31 mouse cellular contexts compared by ENCODE assay signal in the genomic region with DNA sequence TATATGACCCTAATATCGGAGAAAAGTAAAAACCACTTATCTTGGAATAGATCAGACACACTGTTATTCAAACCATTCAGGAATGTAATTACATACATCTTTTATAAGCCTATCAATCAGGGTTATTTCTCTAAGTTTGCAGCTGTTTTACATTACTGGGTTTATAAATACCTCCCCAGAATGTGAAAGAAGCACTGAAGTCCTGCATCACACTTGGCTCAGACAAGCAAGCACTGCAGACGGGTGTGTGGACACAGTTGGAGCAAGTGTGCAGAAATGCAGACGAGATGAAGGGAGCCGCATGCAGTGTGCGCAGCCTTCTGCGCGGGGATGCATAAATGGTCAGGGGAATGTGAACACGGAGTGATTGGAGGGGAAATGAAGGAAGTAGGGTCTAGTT.
A peak's percentile ranks its signal among the peaks of the same experiment; 100 is the strongest.
DNase-seq lines count a peak whose midpoint lies in the region; ATAC-seq and TF ChIP-seq lines count a peak whose summit lies in the region.
"Had no signal": no experiment of that assay in that cellular context is flagged by ENCODE, and none has a peak within 500 bp of the region (broad histone marks: within the 10 kb centered on the region; RNA-seq: fewer than 3 reads in every experiment).

No protein-coding gene starts in this region.

- TF ChIP-seq POLR2A in limb, embryonic 14.5 days (IDR thresholded peaks at IDR 0.05; ENCODE audit: borderline replicate concordance, extremely low read depth, insufficient read depth, insufficient read length): no peak

- no peaks in the 10 kb centered on the region; the same call in 1 of the 2 replicates for H3K4me1 ChIP-seq in forebrain, embryonic 14.5 days (ENCODE audit: control insufficient read depth, insufficient read depth, low read length)
- peaks cover 4% of the 10 kb centered on the region for H3K4me1 ChIP-seq in forebrain, embryonic 16.5 days (replicated peaks; ENCODE audit: control insufficient read depth, insufficient read depth, low read length)
- H3K4me1 ChIP-seq in kidney, postnatal 0 days (replicated peaks; ENCODE audit: insufficient read depth, low read length): no peaks in the 10 kb centered on the region
- H3K4me1 ChIP-seq in kidney, embryonic 14.5 days (ENCODE audit: control insufficient read depth, insufficient read depth, low read length): no peaks in the 10 kb centered on the region
- peaks cover 3% of the 10 kb centered on the region for H3K4me1 ChIP-seq in limb, embryonic 14.5 days (ENCODE audit: control insufficient read depth, insufficient read depth, low read length)
- no peaks in the 10 kb centered on the region for H3K4me1 ChIP-seq in liver, postnatal 0 days (ENCODE audit: insufficient read depth)
- H3K4me1 ChIP-seq: heart, embryonic 15.5 days; intestine, embryonic 15.5 days had no signal

- H3K4me3 ChIP-seq in forebrain, embryonic 14.5 days (ENCODE audit: low read depth, low read length): no peak overlapping the region
- no peak overlapping the region for H3K4me3 ChIP-seq in forebrain, embryonic 16.5 days (replicated peaks; ENCODE audit: low read length)
- H3K4me3 ChIP-seq in kidney, postnatal 0 days (replicated peaks; ENCODE audit: low read depth, low read length): no peak overlapping the region
- no peak overlapping the region for H3K4me3 ChIP-seq in kidney, embryonic 14.5 days (ENCODE audit: low read length)
- H3K4me3 ChIP-seq in limb, embryonic 14.5 days (replicated peaks; ENCODE audit: low read length): no peak overlapping the region
- no peak overlapping the region for H3K4me3 ChIP-seq in liver, postnatal 0 days (ENCODE audit: low read depth, low read length)
- H3K4me3 ChIP-seq: embryonic facial prominence, embryonic 12.5 days; erythroblast, embryonic 14.5 days; forebrain, embryonic 12.5 days; heart, embryonic 12.5 days; heart, embryonic 15.5 days; hindbrain, embryonic 10.5 days; hindbrain, embryonic 13.5 days; intestine, embryonic 15.5 days had no signal

- DNase-seq in forebrain, embryonic 14.5 days (ENCODE audit: low spot score): peak; percentile 14
- DNase-seq in kidney, postnatal 0 days (ENCODE audit: low spot score): peak; percentile 19
- peak; percentile 50 for DNase-seq in NIH3T3 (ENCODE audit: low read depth)
- peak; percentile 26 for DNase-seq in limb, embryonic 14.5 days (ENCODE audit: low spot score)
- DNase-seq in liver, postnatal 0 days: no peak
- DNase-seq: adrenal gland, adult 2 months; adrenal gland, postnatal 14 days; B cell, adult 2 months; cerebellum, adult 11-12 months; cerebellum, adult 8-10 months; cerebellum, postnatal 10 days; cerebellum, postnatal 36 days; embryo, embryonic 11 days; forebrain, postnatal 0 days; gastrocnemius, postnatal 10 days; gastrocnemius, postnatal 36 days; heart, postnatal 10 days; heart, postnatal 36 days had no signal

- H3K9ac ChIP-seq in forebrain, embryonic 14.5 days (ENCODE audit: low read length): no peak overlapping the region
- no peak overlapping the region for H3K9ac ChIP-seq in forebrain, embryonic 16.5 days (replicated peaks; ENCODE audit: low read depth, low read length)
- no peak overlapping the region for H3K9ac ChIP-seq in kidney, postnatal 0 days (ENCODE audit: low read depth, low read length)
- no peak overlapping the region for H3K9ac ChIP-seq in kidney, embryonic 14.5 days (ENCODE audit: low read depth, low read length)
- H3K9ac ChIP-seq in limb, embryonic 14.5 days (ENCODE audit: low read depth, low read length, severe bottlenecking): no peak overlapping the region
- H3K9ac ChIP-seq in liver, postnatal 0 days (replicated peaks): no peak overlapping the region
- H3K9ac ChIP-seq: embryonic facial prominence, embryonic 12.5 days; forebrain, embryonic 12.5 days; forebrain, postnatal 0 days; heart, embryonic 12.5 days; heart, embryonic 15.5 days; hindbrain, embryonic 13.5 days; intestine, embryonic 15.5 days had no signal

- TF ChIP-seq EP300 in liver, postnatal 0 days (IDR thresholded peaks at IDR 0.05; ENCODE audit: low read depth): no peak

- ATAC-seq in forebrain, embryonic 14.5 days: no peak
- no peak for ATAC-seq in forebrain, embryonic 16.5 days
- ATAC-seq in kidney, postnatal 0 days (replicated peaks; ENCODE audit: low FRiP score, low read depth): no peak
- ATAC-seq in kidney, embryonic 14.5 days (ENCODE audit: low FRiP score, low TSS enrichment): no peak
- ATAC-seq in limb, embryonic 14.5 days (ENCODE audit: low FRiP score, low read depth): no peak; the same call in 1 of the 2 replicates
- ATAC-seq in liver, postnatal 0 days: no peak
- ATAC-seq: forebrain, postnatal 0 days; hindbrain, embryonic 16.5 days; intestine, embryonic 15.5 days had no signal

- 81% methylated on average over 8 of the region's 8 CpGs for WGBS in forebrain, embryonic 14.5 days
- WGBS in forebrain, embryonic 16.5 days: 81% methylated on average over 8 of the region's 8 CpGs
- 77% methylated on average over 8 of the region's 8 CpGs for WGBS in kidney, postnatal 0 days
- WGBS in kidney, embryonic 14.5 days: 85% methylated on average over 8 of the region's 8 CpGs
- WGBS in limb, embryonic 14.5 days: 50% methylated on average over 8 of the region's 8 CpGs
- WGBS in liver, postnatal 0 days (ENCODE audit: insufficient replicate concordance): 90% methylated on average over 8 of the region's 8 CpGs

- no peak overlapping the region for H3K4me2 ChIP-seq in forebrain, embryonic 14.5 days (ENCODE audit: low read length)
- no peak overlapping the region for H3K4me2 ChIP-seq in forebrain, embryonic 16.5 days (ENCODE audit: low read length)
- no peak overlapping the region for H3K4me2 ChIP-seq in kidney, postnatal 0 days (ENCODE audit: low read length)
- no peak overlapping the region for H3K4me2 ChIP-seq in kidney, embryonic 14.5 days (replicated peaks; ENCODE audit: low read depth, low read length)
- no peak overlapping the region for H3K4me2 ChIP-seq in limb, embryonic 14.5 days (replicated peaks; ENCODE audit: low read depth, low read length, severe bottlenecking)
- no peak overlapping the region for H3K4me2 ChIP-seq in liver, postnatal 0 days (ENCODE audit: low read depth, low read length)
- H3K4me2 ChIP-seq: embryonic facial prominence, embryonic 12.5 days; forebrain, embryonic 12.5 days; heart, embryonic 12.5 days; heart, embryonic 15.5 days; hindbrain, embryonic 13.5 days; intestine, embryonic 15.5 days had no signal

- peaks cover 11% of the 10 kb centered on the region; the same call in 1 of the 2 replicates for H3K36me3 ChIP-seq in forebrain, embryonic 14.5 days (ENCODE audit: control insufficient read depth, insufficient read depth, low read length)
- H3K36me3 ChIP-seq in forebrain, embryonic 16.5 days (ENCODE audit: control insufficient read depth, insufficient read depth): no peaks in the 10 kb centered on the region
- H3K36me3 ChIP-seq in kidney, postnatal 0 days (ENCODE audit: insufficient read depth, low read length): peaks cover 17% of the 10 kb centered on the region
- H3K36me3 ChIP-seq in kidney, embryonic 14.5 days (ENCODE audit: control insufficient read depth, insufficient read depth, low read length): peaks cover 13% of the 10 kb centered on the region; the same call in 1 of the 2 replicates
- peaks cover 26% of the 10 kb centered on the region for H3K36me3 ChIP-seq in limb, embryonic 14.5 days (ENCODE audit: control insufficient read depth, insufficient read depth, low read length)
- H3K36me3 ChIP-seq in liver, postnatal 0 days (replicated peaks; ENCODE audit: insufficient read depth, low read length): peaks cover 33% of the 10 kb centered on the region

- H3K27ac ChIP-seq in forebrain, embryonic 14.5 days (ENCODE audit: low read depth, low read length): no peak overlapping the region
- no peak overlapping the region for H3K27ac ChIP-seq in forebrain, embryonic 16.5 days (ENCODE audit: low read length)
- no peak overlapping the region for H3K27ac ChIP-seq in kidney, postnatal 0 days
- H3K27ac ChIP-seq in kidney, embryonic 14.5 days (ENCODE audit: low read depth, low read length): no peak overlapping the region
- no peak overlapping the region for H3K27ac ChIP-seq in limb, embryonic 14.5 days (replicated peaks; ENCODE audit: low read depth, low read length)
- no peak overlapping the region for H3K27ac ChIP-seq in liver, postnatal 0 days (ENCODE audit: low read depth)
- H3K27ac ChIP-seq: embryonic facial prominence, embryonic 12.5 days; forebrain, embryonic 12.5 days; heart, embryonic 15.5 days; hindbrain, embryonic 10.5 days; hindbrain, embryonic 13.5 days; intestine, embryonic 15.5 days had no signal

- no peak for TF ChIP-seq CTCF in kidney, postnatal 0 days (IDR thresholded peaks at IDR 0.05; ENCODE audit: low read depth)
- no peak for TF ChIP-seq CTCF in liver, postnatal 0 days (IDR thresholded peaks at IDR 0.05; ENCODE audit: low read depth)

- no peaks in the 10 kb centered on the region for H3K9me3 ChIP-seq in forebrain, embryonic 14.5 days (replicated peaks; ENCODE audit: control insufficient read depth, low read length)
- H3K9me3 ChIP-seq in forebrain, embryonic 16.5 days (ENCODE audit: control insufficient read depth, low read length): no peaks in the 10 kb centered on the region
- H3K9me3 ChIP-seq in kidney, postnatal 0 days (replicated peaks; ENCODE audit: low read length): no peaks in the 10 kb centered on the region
- H3K9me3 ChIP-seq in kidney, embryonic 14.5 days (ENCODE audit: control insufficient read depth, low read length): no peaks in the 10 kb centered on the region
- no peaks in the 10 kb centered on the region for H3K9me3 ChIP-seq in limb, embryonic 14.5 days (ENCODE audit: control insufficient read depth, low read length)
- H3K9me3 ChIP-seq in liver, postnatal 0 days (ENCODE audit: low read length): no peaks in the 10 kb centered on the region
- H3K9me3 ChIP-seq: embryonic facial prominence, embryonic 12.5 days; forebrain, embryonic 12.5 days; G1E; heart, embryonic 12.5 days; heart, embryonic 15.5 days; hindbrain, embryonic 10.5 days; hindbrain, embryonic 13.5 days; intestine, embryonic 15.5 days had no signal

- H3K27me3 ChIP-seq in forebrain, embryonic 14.5 days (replicated peaks; ENCODE audit: control insufficient read depth, insufficient read depth, low read length): no peaks in the 10 kb centered on the region
- no peaks in the 10 kb centered on the region for H3K27me3 ChIP-seq in forebrain, embryonic 16.5 days (replicated peaks; ENCODE audit: control insufficient read depth, insufficient read depth, low read length)
- H3K27me3 ChIP-seq in kidney, postnatal 0 days (ENCODE audit: insufficient read depth, low read length): no peaks in the 10 kb centered on the region
- no peaks in the 10 kb centered on the region for H3K27me3 ChIP-seq in kidney, embryonic 14.5 days (ENCODE audit: control insufficient read depth, insufficient read depth, low read length)
- no peaks in the 10 kb centered on the region for H3K27me3 ChIP-seq in limb, embryonic 14.5 days (ENCODE audit: control insufficient read depth, insufficient read depth, low read length)
- no peaks in the 10 kb centered on the region for H3K27me3 ChIP-seq in liver, postnatal 0 days (ENCODE audit: insufficient read depth, low read length)
- H3K27me3 ChIP-seq: CH12.LX; embryonic facial prominence, embryonic 12.5 days; forebrain, embryonic 12.5 days; heart, embryonic 12.5 days; heart, embryonic 15.5 days; hindbrain, embryonic 13.5 days; intestine, embryonic 15.5 days had no signal
